Mouse (Mus musculus): Measurements from ENCODE around the gene Cyp2j6. TPM values are rescaled to one million over a fixed set of nuclear protein-coding genes. Genes with fewer than 3 reads are reported as not detected.

The Cyp2j6 gene
- total and polyA plus RNA-seq, 3 experiments = not detected

- no peaks in the 10 kb centered on the region for H3K36me3 ChIP-seq (ENCODE audit: control insufficient read depth in 1 of 2, insufficient read depth in 2 of 2, low read length in 2 of 2)
- H3K9ac ChIP-seq (ENCODE audit: control insufficient read depth, low read depth, low read length, poor library complexity, severe bottlenecking) = no peak overlapping the region
- no peak overlapping the region for H3K27ac ChIP-seq (ENCODE audit: control insufficient read depth, low read depth, low read length)
- DNase-seq (ENCODE audit: low read depth, low spot score) = no peak
- no peaks in the 10 kb centered on the region for H3K79me2 ChIP-seq (ENCODE audit: control insufficient read depth, insufficient read depth, low read length, poor library complexity)
- H3K4me1 ChIP-seq (ENCODE audit: control insufficient read depth in 1 of 2, insufficient read depth in 2 of 2, low read length in 2 of 2) = no peaks in the 10 kb centered on the region
- no peak for TF ChIP-seq JUND (IDR thresholded peaks at IDR 0.05; ENCODE audit: low read depth, low read length)
- no peak for TF ChIP-seq TBP (IDR thresholded peaks at IDR 0.05; ENCODE audit: low read depth, low read length)
- no peak for TF ChIP-seq USF1 (IDR thresholded peaks at IDR 0.05; ENCODE audit: low read depth, low read length)
- no peak for TF ChIP-seq POLR2A (IDR thresholded peaks at IDR 0.05; ENCODE audit: control insufficient read depth in 1 of 2, insufficient read depth in 1 of 2, low read depth in 1 of 2, low read length in 2 of 2, poor library complexity in 1 of 2)
- TF ChIP-seq UBTF (IDR thresholded peaks at IDR 0.05; ENCODE audit: borderline replicate concordance, insufficient read depth, low read depth, low read length) = no peak
- TF ChIP-seq BHLHE40 (IDR thresholded peaks at IDR 0.05; ENCODE audit: borderline replicate concordance, low read depth, low read length) = no peak
- no peak for TF ChIP-seq MAFK (IDR thresholded peaks at IDR 0.05; ENCODE audit: borderline replicate concordance, low read depth, low read length)
- no peak for TF ChIP-seq MYB (IDR thresholded peaks at IDR 0.05; ENCODE audit: low read depth, low read length)
- no peak for TF ChIP-seq ELF1 (IDR thresholded peaks at IDR 0.05; ENCODE audit: low read depth, low read length)
- no peak for TF ChIP-seq MYC (IDR thresholded peaks at IDR 0.05; ENCODE audit: low read depth, low read length)
- no peak for TF ChIP-seq CTCF (IDR thresholded peaks at IDR 0.05 in 2 of 3, conservative IDR thresholded peaks at IDR 0.05 in 1 of 3; ENCODE audit: control insufficient read depth in 1 of 3, insufficient read depth in 1 of 3, low read depth in 2 of 3, low read length in 3 of 3, poor library complexity in 1 of 3, severe bottlenecking in 1 of 3)
- no peak for TF ChIP-seq ZC3H11A (IDR thresholded peaks at IDR 0.05; ENCODE audit: low read depth, low read length)
- TF ChIP-seq ZMIZ1 (IDR thresholded peaks at IDR 0.05; ENCODE audit: low read depth, low read length) = no peak
- H3K9me3 ChIP-seq (replicated peaks; ENCODE audit: insufficient read depth, low read length) = no peaks in the 10 kb centered on the region
- no peaks in the 10 kb centered on the region for H3K27me3 ChIP-seq (ENCODE audit: control insufficient read depth in 1 of 2, insufficient read depth in 2 of 2, low read length in 2 of 2)
- H3K4me3 ChIP-seq (ENCODE audit: control insufficient read depth in 1 of 2, insufficient read depth in 1 of 2, low read depth in 2 of 2, low read length in 2 of 2) = no peak overlapping the region
Measured at GRCm38 (mm10) chr4:96559781-96560180, 6.3 kb upstream of the Cyp2j6 start.

GRCm38 (mm10) chr4:96551619-96552018, 1.8 kb downstream of the Cyp2j6 start:
- H3K9ac ChIP-seq (ENCODE audit: control insufficient read depth, low read depth, low read length, poor library complexity, severe bottlenecking) = no peak overlapping the region
- no peak overlapping the region for H3K27ac ChIP-seq (ENCODE audit: control insufficient read depth, low read depth, low read length)
- no peak overlapping the region for H3K4me3 ChIP-seq (ENCODE audit: control insufficient read depth in 1 of 2, insufficient read depth in 1 of 2, low read depth in 2 of 2, low read length in 2 of 2)
- no peak for DNase-seq (ENCODE audit: low read depth, low spot score)
- TF ChIP-seq BHLHE40 (IDR thresholded peaks at IDR 0.05; ENCODE audit: borderline replicate concordance, low read depth, low read length) = no peak
- TF ChIP-seq ZMIZ1 (IDR thresholded peaks at IDR 0.05; ENCODE audit: low read depth, low read length) = no peak
- TF ChIP-seq CHD2 (IDR thresholded peaks at IDR 0.05; ENCODE audit: low read length) = no peak
- no peak for TF ChIP-seq ZKSCAN1 (IDR thresholded peaks at IDR 0.05; ENCODE audit: low read depth, low read length)
- no peak for TF ChIP-seq TCF12 (IDR thresholded peaks at IDR 0.05; ENCODE audit: low read depth, low read length)
- TF ChIP-seq MYB (IDR thresholded peaks at IDR 0.05; ENCODE audit: low read depth, low read length) = no peak
- no peak for TF ChIP-seq POLR2AphosphoS5 (IDR thresholded peaks at IDR 0.05; ENCODE audit: borderline replicate concordance, low read depth, low read length)
- no peak for TF ChIP-seq MYC (IDR thresholded peaks at IDR 0.05; ENCODE audit: low read depth, low read length)
- TF ChIP-seq POLR2AphosphoS2 (IDR thresholded peaks at IDR 0.05; ENCODE audit: low read length) = no peak
- TF ChIP-seq NELFE (IDR thresholded peaks at IDR 0.05; ENCODE audit: low read depth, low read length) = no peak
- TF ChIP-seq MAFK (IDR thresholded peaks at IDR 0.05; ENCODE audit: borderline replicate concordance, low read depth, low read length) = no peak
- TF ChIP-seq TBP (IDR thresholded peaks at IDR 0.05; ENCODE audit: low read depth, low read length) = no peak
- no peak for TF ChIP-seq MAZ (IDR thresholded peaks at IDR 0.05; ENCODE audit: low read depth, low read length)
- no peak for TF ChIP-seq MXI1 (IDR thresholded peaks at IDR 0.05; ENCODE audit: low read depth, low read length)
- TF ChIP-seq ELF1 (IDR thresholded peaks at IDR 0.05; ENCODE audit: low read depth, low read length) = no peak
- TF ChIP-seq SIN3A (IDR thresholded peaks at IDR 0.05; ENCODE audit: low read length) = no peak
- no peak for TF ChIP-seq MEF2A (IDR thresholded peaks at IDR 0.05; ENCODE audit: extremely low read depth, insufficient replicate concordance, low read depth, low read length, poor library complexity, severe bottlenecking)
- TF ChIP-seq UBTF (IDR thresholded peaks at IDR 0.05; ENCODE audit: borderline replicate concordance, insufficient read depth, low read depth, low read length) = no peak
- TF ChIP-seq ZC3H11A (IDR thresholded peaks at IDR 0.05; ENCODE audit: low read depth, low read length) = no peak
- no peak for TF ChIP-seq TAL1 (IDR thresholded peaks at IDR 0.05; ENCODE audit: low read length)
- no peaks in the 10 kb centered on the region for H3K79me2 ChIP-seq (ENCODE audit: control insufficient read depth, insufficient read depth, low read length, poor library complexity)
- no peaks in the 10 kb centered on the region for H3K36me3 ChIP-seq (ENCODE audit: control insufficient read depth in 1 of 2, insufficient read depth in 2 of 2, low read length in 2 of 2)
- no peaks in the 10 kb centered on the region for H3K4me1 ChIP-seq (ENCODE audit: control insufficient read depth in 1 of 2, insufficient read depth in 2 of 2, low read length in 2 of 2)
- no peaks in the 10 kb centered on the region for H3K9me3 ChIP-seq (replicated peaks; ENCODE audit: insufficient read depth, low read length)
- no peaks in the 10 kb centered on the region for H3K27me3 ChIP-seq (ENCODE audit: control insufficient read depth in 1 of 2, insufficient read depth in 2 of 2, low read length in 2 of 2)

All from MEL (cell line).